Mouse (Mus musculus): Measurements from ENCODE around the gene Defa34. TPM values are rescaled to one million over a fixed set of nuclear protein-coding genes. Genes with fewer than 3 reads are reported as not detected.
"Not testable (repeated sequence)": the region's sequence is repeated elsewhere in the genome, so short reads cannot be mapped to it uniquely, and the experiment has no call there.

The Defa34 gene
- polyA plus RNA-seq (2016; fragmentation: Nextera tagmentation; extraction: Ambion mirVana): not detected in 2 replicates

GRCm38 (mm10) chr8:21665497-21665896 is at the start of gene Defa34:
TSS of gene Defa34 (plus strand) at chr8:21665797.
- not testable (repeated sequence) for H3K4me2 ChIP-seq; H3K9me3 ChIP-seq; H3K27me3 ChIP-seq; H3K27ac ChIP-seq; H3K4me1 ChIP-seq (replicated peaks); H3K4me3 ChIP-seq (replicated peaks); ATAC-seq (ENCODE audit: insufficient number of reproducible peaks, insufficient read depth, low FRiP score, low TSS enrichment, low read depth); H3K36me3 ChIP-seq; H3K9ac ChIP-seq (replicated peaks)
- 71% methylated on average over 1 of the region's 1 CpGs for WGBS

- not testable (repeated sequence) for H3K27me3 ChIP-seq; H3K4me1 ChIP-seq (replicated peaks); H3K27ac ChIP-seq; H3K4me3 ChIP-seq (replicated peaks); H3K4me2 ChIP-seq; H3K9me3 ChIP-seq; H3K36me3 ChIP-seq; H3K9ac ChIP-seq (replicated peaks); ATAC-seq (ENCODE audit: insufficient number of reproducible peaks, insufficient read depth, low FRiP score, low TSS enrichment, low read depth)
- WGBS: 83% methylated on average over 1 of the region's 1 CpGs
Observed at GRCm38 (mm10) chr8:21617883-21618282, 47.7 kb upstream of the Defa34 start, which contains the start of gene Defa26. TSS of gene Defa26 (plus strand) at chr8:21618183.

- not testable (repeated sequence) for H3K27me3 ChIP-seq; H3K36me3 ChIP-seq; H3K4me3 ChIP-seq (replicated peaks); H3K4me1 ChIP-seq (replicated peaks); H3K9ac ChIP-seq (replicated peaks); ATAC-seq (ENCODE audit: insufficient number of reproducible peaks, insufficient read depth, low FRiP score, low TSS enrichment, low read depth); H3K27ac ChIP-seq; H3K9me3 ChIP-seq; H3K4me2 ChIP-seq
- WGBS: 80% methylated on average over 1 of the region's 2 CpGs
Observed at GRCm38 (mm10) chr8:21655480-21655879, 10.1 kb upstream of the Defa34 start, which contains the start of gene Defa17. TSS of gene Defa17 (plus strand) at chr8:21655780.

- WGBS: 84% methylated on average over 2 of the region's 2 CpGs
- not testable (repeated sequence) for H3K4me1 ChIP-seq (replicated peaks); H3K27me3 ChIP-seq; ATAC-seq (ENCODE audit: insufficient number of reproducible peaks, insufficient read depth, low FRiP score, low TSS enrichment, low read depth); H3K9me3 ChIP-seq; H3K4me3 ChIP-seq (replicated peaks); H3K36me3 ChIP-seq; H3K4me2 ChIP-seq; H3K27ac ChIP-seq; H3K9ac ChIP-seq (replicated peaks)
Observed at GRCm38 (mm10) chr8:21703545-21703944, 37.9 kb downstream of the Defa34 start, which contains the start of gene AY761184. TSS of gene AY761184 (minus strand) at chr8:21703645.

Other genes starting within 250 kb of the Defa34 start
- gene Defa36, start 238.4 kb upstream of the Defa34 start, polyA plus RNA-seq (2016; fragmentation: Nextera tagmentation; extraction: Ambion mirVana): not detected in 2 replicates
- not detected in 2 replicates for gene Gm7849, start 209.2 kb upstream of the Defa34 start, polyA plus RNA-seq (2016; fragmentation: Nextera tagmentation; extraction: Ambion mirVana)
- gene Defa20, start 156.5 kb upstream of the Defa34 start, polyA plus RNA-seq (2016; fragmentation: Nextera tagmentation; extraction: Ambion mirVana): not detected in 2 replicates
- not detected in 2 replicates for gene Defa32, start 136.8 kb upstream of the Defa34 start, polyA plus RNA-seq (2016; fragmentation: Nextera tagmentation; extraction: Ambion mirVana)
- not detected in 2 replicates for gene Defa37, start 100.4 kb upstream of the Defa34 start, polyA plus RNA-seq (2016; fragmentation: Nextera tagmentation; extraction: Ambion mirVana)
- gene Defa28, start 82.8 kb upstream of the Defa34 start, polyA plus RNA-seq (2016; fragmentation: Nextera tagmentation; extraction: Ambion mirVana): not detected in 2 replicates
- gene Gm7861, start 71.3 kb upstream of the Defa34 start, polyA plus RNA-seq (2016; fragmentation: Nextera tagmentation; extraction: Ambion mirVana): not detected in 2 replicates
- not detected in 2 replicates for gene Defa26, start 47.6 kb upstream of the Defa34 start, polyA plus RNA-seq (2016; fragmentation: Nextera tagmentation; extraction: Ambion mirVana)
- not detected in 2 replicates for gene Defa17, start 10.0 kb upstream of the Defa34 start, polyA plus RNA-seq (2016; fragmentation: Nextera tagmentation; extraction: Ambion mirVana)
- not detected in 2 replicates for gene AY761184, start 37.8 kb downstream of the Defa34 start, polyA plus RNA-seq (2016; fragmentation: Nextera tagmentation; extraction: Ambion mirVana)
- gene Defa24, start 68.7 kb downstream of the Defa34 start, polyA plus RNA-seq (2016; fragmentation: Nextera tagmentation; extraction: Ambion mirVana): not detected in 2 replicates
- gene Defb50, start 157.7 kb downstream of the Defa34 start, polyA plus RNA-seq (2016; fragmentation: Nextera tagmentation; extraction: Ambion mirVana): not detected in 2 replicates
- gene Defb2, start 174.1 kb downstream of the Defa34 start, polyA plus RNA-seq (2016; fragmentation: Nextera tagmentation; extraction: Ambion mirVana): not detected in 2 replicates
- not detected in 2 replicates for gene Defb10, start 193.1 kb downstream of the Defa34 start, polyA plus RNA-seq (2016; fragmentation: Nextera tagmentation; extraction: Ambion mirVana)
- gene Defb9, start 219.6 kb downstream of the Defa34 start, polyA plus RNA-seq (2016; fragmentation: Nextera tagmentation; extraction: Ambion mirVana): not detected in 2 replicates
- not detected in 2 replicates for gene Defb11, start 240.6 kb downstream of the Defa34 start, polyA plus RNA-seq (2016; fragmentation: Nextera tagmentation; extraction: Ambion mirVana)

Data from limb, embryonic 12.5 days (tissue).